Mouse (Mus musculus): ENCODE data around the gene Ffar3. TPM values are rescaled to one million over a fixed set of nuclear protein-coding genes. Genes with fewer than 3 reads are reported as not detected.

The Ffar3 gene
- 0.13 TPM in 1 of 2 replicates, not detected in the other for polyA plus RNA-seq (2012; rRNA removed)

GRCm38 (mm10) chr7:30856078-30856477 is at the start of gene Ffar3:
Gene Ffar3 (minus strand): TSS chr7:30856178.
- H3K4me1 ChIP-seq (replicated peaks; ENCODE audit: control insufficient read depth, insufficient read depth, low read length): no peaks in the 10 kb centered on the region
- 83% methylated on average over 6 of the region's 6 CpGs for WGBS
- no peak for TF ChIP-seq POLR2A (IDR thresholded peaks at IDR 0.05; ENCODE audit: control insufficient read depth, extremely low read depth, insufficient read depth, low read length, poor library complexity)
- no peak for TF ChIP-seq CTCF (IDR thresholded peaks at IDR 0.05; ENCODE audit: borderline replicate concordance, control insufficient read depth, extremely low read depth, insufficient read depth, low read length, poor library complexity)

DNA sequence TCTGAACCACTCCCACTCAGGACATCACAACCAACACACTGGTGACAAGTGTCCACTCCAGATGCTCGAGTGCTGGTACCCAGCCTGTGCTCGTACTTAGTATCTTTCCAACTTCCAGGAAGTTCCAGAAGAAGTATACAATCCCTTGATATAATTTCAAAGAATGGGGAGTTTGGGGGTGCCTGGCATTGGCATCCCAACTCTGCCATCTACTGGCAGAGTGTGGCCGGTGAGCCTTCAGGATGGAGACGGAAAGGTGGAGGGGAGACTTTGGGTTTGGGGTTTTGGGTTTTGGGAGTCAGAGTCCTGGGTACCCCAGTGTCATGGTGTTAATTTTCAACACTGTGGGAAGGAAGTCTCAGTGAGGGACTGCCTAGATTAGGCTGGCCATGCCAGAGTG is 48.1 kb upstream of the Ffar3 start:
- TF ChIP-seq CTCF (IDR thresholded peaks at IDR 0.05; ENCODE audit: borderline replicate concordance, control insufficient read depth, extremely low read depth, insufficient read depth, low read length, poor library complexity): no peak
- TF ChIP-seq POLR2A (IDR thresholded peaks at IDR 0.05; ENCODE audit: control insufficient read depth, extremely low read depth, insufficient read depth, low read length, poor library complexity): no peak
- Histone ChIP-seq H3K27me3 (ENCODE audit: control insufficient read depth, insufficient read depth, low read length) (no peaks in the 10 kb centered on the region; the same call in 1 of the 2 replicates), H3K27ac (ENCODE audit: control insufficient read depth, insufficient read depth, low read length) (no peak overlapping the region), H3K36me3 (ENCODE audit: control insufficient read depth, insufficient read depth, low read length) (no peaks in the 10 kb centered on the region), H3K4me3 (ENCODE audit: control insufficient read depth, insufficient read depth, low read length) (no peak overlapping the region), H3K4me1 (replicated peaks; ENCODE audit: control insufficient read depth, insufficient read depth, low read length) (peaks cover 3% of the 10 kb centered on the region)
- DNase-seq: peak; percentile 9
- whole genome bisulfite sequencing: 32% methylated on average over 4 of the region's 4 CpGs

More at GRCm38 (mm10) chr7:30856078-30856477, at the start of gene Ffar3:
- no peak within 1 kb of the TSS for H3K4me3 ChIP-seq (ENCODE audit: control insufficient read depth, insufficient read depth, low read length)
- H3K27ac ChIP-seq (ENCODE audit: control insufficient read depth, insufficient read depth, low read length): no peak within 1 kb of the TSS
- H3K27me3 ChIP-seq (ENCODE audit: control insufficient read depth, insufficient read depth, low read length): no peaks in the 10 kb centered on the region
- no peak for DNase-seq
- H3K36me3 ChIP-seq (ENCODE audit: control insufficient read depth, insufficient read depth, low read length): no peaks in the 10 kb centered on the region

DNA sequence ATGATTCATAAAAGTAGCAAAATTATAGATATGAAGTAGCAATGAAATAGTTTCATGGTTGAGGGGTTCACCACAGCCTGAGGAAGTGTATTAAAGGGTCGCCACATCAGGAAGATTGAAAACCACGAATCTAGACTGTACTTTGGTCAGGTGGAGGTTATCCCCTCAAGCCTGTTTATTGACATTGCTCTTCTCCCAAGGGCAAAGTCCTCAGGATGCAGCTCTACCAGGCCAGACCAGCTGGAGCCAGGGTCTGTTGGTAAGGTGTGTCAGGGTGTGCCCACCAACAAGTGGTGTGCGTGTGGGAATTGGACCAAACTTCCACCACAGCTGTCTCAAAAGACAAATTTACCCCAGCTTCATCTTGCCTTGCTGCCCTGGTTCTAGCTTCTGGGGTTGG is 39.2 kb upstream of the Ffar3 start:
- H3K36me3 ChIP-seq (ENCODE audit: control insufficient read depth, insufficient read depth, low read length): no peaks in the 10 kb centered on the region
- WGBS: 33% methylated on average over 3 of the region's 3 CpGs
- no peak overlapping the region for H3K4me3 ChIP-seq (ENCODE audit: control insufficient read depth, insufficient read depth, low read length)
- no peak overlapping the region for H3K27ac ChIP-seq (ENCODE audit: control insufficient read depth, insufficient read depth, low read length)
- H3K4me1 ChIP-seq (replicated peaks; ENCODE audit: control insufficient read depth, insufficient read depth, low read length): peaks cover 5% of the 10 kb centered on the region
- TF ChIP-seq POLR2A (IDR thresholded peaks at IDR 0.05; ENCODE audit: control insufficient read depth, extremely low read depth, insufficient read depth, low read length, poor library complexity): no peak
- TF ChIP-seq CTCF (IDR thresholded peaks at IDR 0.05; ENCODE audit: borderline replicate concordance, control insufficient read depth, extremely low read depth, insufficient read depth, low read length, poor library complexity): no peak
- H3K27me3 ChIP-seq (ENCODE audit: control insufficient read depth, insufficient read depth, low read length): no peaks in the 10 kb centered on the region
- DNase-seq: no peak

- Histone ChIP-seq H3K27ac (ENCODE audit: control insufficient read depth, insufficient read depth, low read length) (no peak overlapping the region), H3K4me3 (ENCODE audit: control insufficient read depth, insufficient read depth, low read length) (no peak overlapping the region), H3K36me3 (ENCODE audit: control insufficient read depth, insufficient read depth, low read length) (no peaks in the 10 kb centered on the region), H3K4me1 (replicated peaks; ENCODE audit: control insufficient read depth, insufficient read depth, low read length) (peaks cover 9% of the 10 kb centered on the region), H3K27me3 (ENCODE audit: control insufficient read depth, insufficient read depth, low read length) (no peaks in the 10 kb centered on the region)
- no peak for TF ChIP-seq POLR2A (IDR thresholded peaks at IDR 0.05; ENCODE audit: control insufficient read depth, extremely low read depth, insufficient read depth, low read length, poor library complexity)
- no peak for TF ChIP-seq CTCF (IDR thresholded peaks at IDR 0.05; ENCODE audit: borderline replicate concordance, control insufficient read depth, extremely low read depth, insufficient read depth, low read length, poor library complexity)
- DNase-seq: no peak
- 85% methylated on average over 3 of the region's 3 CpGs for WGBS
These were observed 36.5 kb upstream of the Ffar3 start for GRCm38 (mm10) chr7:30892515-30892914.

DNA sequence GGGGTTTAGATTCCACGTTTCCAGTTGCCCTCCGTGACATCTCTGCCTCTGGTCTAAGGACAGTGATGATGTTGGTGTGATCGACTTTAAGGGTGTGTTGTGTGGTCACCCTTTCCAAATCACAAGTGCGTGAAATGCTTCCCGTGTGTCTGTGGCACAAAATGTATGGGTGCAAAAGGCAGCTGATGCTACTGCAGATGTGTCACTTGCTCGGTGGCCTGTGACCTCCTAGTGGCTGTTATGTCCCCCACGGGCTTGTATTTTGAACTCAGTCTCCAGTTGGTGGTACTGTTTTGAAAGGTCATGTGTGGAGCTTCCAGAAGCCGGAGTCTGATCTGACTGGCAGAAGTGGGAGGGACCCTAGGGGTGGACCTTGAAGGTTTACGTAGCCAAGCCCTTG is 35.8 kb upstream of the Ffar3 start:
- H3K4me1 ChIP-seq (replicated peaks; ENCODE audit: control insufficient read depth, insufficient read depth, low read length): peaks cover 11% of the 10 kb centered on the region
- no peak for DNase-seq
- WGBS: 95% methylated on average over 9 of the region's 9 CpGs

GRCm38 (mm10) chr7:30890681-30891080 is 34.7 kb upstream of the Ffar3 start:
- Histone ChIP-seq H3K36me3 (ENCODE audit: control insufficient read depth, insufficient read depth, low read length) (no peaks in the 10 kb centered on the region), H3K27me3 (ENCODE audit: control insufficient read depth, insufficient read depth, low read length) (no peaks in the 10 kb centered on the region), H3K4me3 (ENCODE audit: control insufficient read depth, insufficient read depth, low read length) (no peak overlapping the region), H3K4me1 (replicated peaks; ENCODE audit: control insufficient read depth, insufficient read depth, low read length) (peaks cover 11% of the 10 kb centered on the region), H3K27ac (ENCODE audit: control insufficient read depth, insufficient read depth, low read length) (no peak overlapping the region)
- DNase-seq: no peak
- TF ChIP-seq CTCF (IDR thresholded peaks at IDR 0.05; ENCODE audit: borderline replicate concordance, control insufficient read depth, extremely low read depth, insufficient read depth, low read length, poor library complexity): no peak
- TF ChIP-seq POLR2A (IDR thresholded peaks at IDR 0.05; ENCODE audit: control insufficient read depth, extremely low read depth, insufficient read depth, low read length, poor library complexity): no peak
- WGBS: 20% methylated on average over 2 of the region's 2 CpGs

More for the DNA sequence above, 35.8 kb upstream of the Ffar3 start:
- Histone ChIP-seq H3K36me3 (ENCODE audit: control insufficient read depth, insufficient read depth, low read length) (no peaks in the 10 kb centered on the region), H3K4me3 (ENCODE audit: control insufficient read depth, insufficient read depth, low read length) (no peak overlapping the region), H3K27me3 (ENCODE audit: control insufficient read depth, insufficient read depth, low read length) (no peaks in the 10 kb centered on the region), H3K27ac (ENCODE audit: control insufficient read depth, insufficient read depth, low read length) (no peak overlapping the region)
- TF ChIP-seq POLR2A (IDR thresholded peaks at IDR 0.05; ENCODE audit: control insufficient read depth, extremely low read depth, insufficient read depth, low read length, poor library complexity) (no peak), CTCF (IDR thresholded peaks at IDR 0.05; ENCODE audit: borderline replicate concordance, control insufficient read depth, extremely low read depth, insufficient read depth, low read length, poor library complexity) (no peak)

DNA sequence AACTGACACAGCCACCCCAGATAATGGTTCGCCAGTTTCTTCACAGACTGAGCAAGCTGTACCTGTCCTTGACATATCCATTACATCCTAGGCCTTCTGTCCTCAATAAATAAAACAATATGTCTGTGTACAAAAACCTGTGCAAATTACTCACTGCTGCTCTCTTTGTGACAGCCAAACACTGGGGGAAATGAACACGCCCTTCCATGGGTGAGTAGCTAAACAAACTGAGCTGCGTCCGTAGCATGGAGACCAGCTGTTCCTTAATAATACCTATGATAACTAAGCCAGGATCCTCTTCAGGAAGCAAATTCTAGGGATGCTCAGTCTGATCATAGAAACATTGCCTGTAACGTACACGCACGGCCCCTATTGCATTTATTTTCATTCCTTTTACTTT is 32.8 kb upstream of the Ffar3 start:
- no peak for TF ChIP-seq POLR2A (IDR thresholded peaks at IDR 0.05; ENCODE audit: control insufficient read depth, extremely low read depth, insufficient read depth, low read length, poor library complexity)
- TF ChIP-seq CTCF (IDR thresholded peaks at IDR 0.05; ENCODE audit: borderline replicate concordance, control insufficient read depth, extremely low read depth, insufficient read depth, low read length, poor library complexity): no peak
- no peak for DNase-seq
- H3K4me1 ChIP-seq (replicated peaks; ENCODE audit: control insufficient read depth, insufficient read depth, low read length): peaks cover 16% of the 10 kb centered on the region
- no peak overlapping the region for H3K4me3 ChIP-seq (ENCODE audit: control insufficient read depth, insufficient read depth, low read length)
- 96% methylated on average over 7 of the region's 7 CpGs for WGBS
- H3K27ac ChIP-seq (ENCODE audit: control insufficient read depth, insufficient read depth, low read length): no peak overlapping the region
- no peaks in the 10 kb centered on the region for H3K36me3 ChIP-seq (ENCODE audit: control insufficient read depth, insufficient read depth, low read length)
- H3K27me3 ChIP-seq (ENCODE audit: control insufficient read depth, insufficient read depth, low read length): no peaks in the 10 kb centered on the region
